Mouse (Mus musculus): ENCODE data around the gene Icosl.

DNA sequence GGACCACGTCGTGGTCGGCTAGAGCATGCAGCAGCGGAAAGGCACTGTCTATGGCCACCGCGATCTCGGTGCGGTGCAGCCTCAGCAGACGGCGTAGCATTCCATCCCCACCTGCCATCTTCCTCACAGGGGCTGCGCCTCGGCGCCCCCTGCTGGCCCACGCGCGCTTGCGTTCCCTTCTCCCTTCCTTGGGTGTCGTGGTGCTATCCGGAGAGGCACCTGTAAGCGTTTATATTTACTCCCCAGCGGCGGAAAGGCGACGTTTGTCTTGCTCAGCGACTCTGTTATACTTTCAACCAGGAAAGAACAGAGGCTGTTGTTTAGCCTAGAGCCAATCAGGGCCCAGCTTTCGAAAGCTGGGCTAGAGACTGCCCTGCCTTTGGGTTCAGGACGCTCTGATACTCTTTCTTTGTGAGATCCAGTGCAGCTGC lies 25.7 kb upstream of the Icosl start, which contains the start of gene Aire:
- TF ChIP-seq POLR2A (IDR thresholded peaks at IDR 0.05; ENCODE audit: extremely low read depth, insufficient read depth, low read length) (no peak), CTCF (IDR thresholded peaks at IDR 0.05; ENCODE audit: low read depth, low read length) (peak; percentile 88)

Measured in liver, adult 2 months (tissue).